Mouse (Mus musculus) liver, postnatal 0 days (tissue): ENCODE measurements around the gene Inafm1. TPM values are rescaled to one million over a fixed set of nuclear protein-coding genes. Genes with fewer than 3 reads are reported as not detected.

Source experiments
- ATAC-seq: fragments of 200-750 bp; cut with Nextera tagmentation; 2 replicates; pipeline ENCODE4 v1.8.0; 2017; ENCODE audit warnings: mild to moderate bottlenecking, moderate library complexity
- DNase-seq: peaks from one replicate; pipeline ENCODE4 v3.0.0-alpha.2; 2016
- H3K27ac ChIP-seq: fragments of 300-500 bp; sonication (generic); 2 replicates; pipeline ENCODE4 v1.5.1; 2014; ENCODE audit warnings: antibody characterized with exemption, moderate library complexity, mild to moderate bottlenecking, low read depth
- H3K27me3 ChIP-seq: fragments of 300-500 bp; sonication (generic); 2 replicates; pipeline ENCODE4 v1.6.1; 2014; ENCODE audit warnings: low read length, control low read depth, mixed read lengths; ENCODE audit not compliant: insufficient read depth
- H3K36me3 ChIP-seq: fragments of 300-500 bp; sonication (generic); replicated peaks from 2 replicates; pipeline ENCODE4 v1.6.1; 2014; ENCODE audit warnings: mild to moderate bottlenecking, control low read depth, low read length, moderate library complexity, mixed read lengths; ENCODE audit not compliant: insufficient read depth
- H3K4me1 ChIP-seq: fragments of 300-500 bp; sonication (generic); 2 replicates; pipeline ENCODE4 v1.6.1; 2014; ENCODE audit warnings: antibody characterized with exemption, mild to moderate bottlenecking, control low read depth; ENCODE audit not compliant: insufficient read depth
- H3K4me2 ChIP-seq: fragments of 300-500 bp; sonication (generic); 2 replicates; pipeline ENCODE4 v1.6.1; 2014; ENCODE audit warnings: low read depth, mild to moderate bottlenecking, low read length, moderate library complexity, mixed read lengths
- H3K4me3 ChIP-seq: fragments of 300-500 bp; sonication (generic); 2 replicates; pipeline ENCODE4 v1.5.1; 2014; ENCODE audit warnings: low read depth, low read length
- H3K9ac ChIP-seq: fragments of 300-500 bp; sonication (generic); replicated peaks from 2 replicates; pipeline ENCODE4 v1.6.1; 2014; ENCODE audit warnings: mild to moderate bottlenecking, moderate library complexity
- H3K9me3 ChIP-seq: fragments of 300-500 bp; sonication (generic); 2 replicates; pipeline ENCODE4 v1.6.1; 2016; ENCODE audit warnings: mild to moderate bottlenecking, control low read depth, low read length, mixed read lengths
- CTCF ChIP-seq: sonication (generic); IDR thresholded peaks from 2 replicates; pipeline ENCODE4 v1.5.1; 2016; ENCODE audit warnings: antibody characterized with exemption, low read depth
- EP300 ChIP-seq: IDR thresholded peaks from 2 replicates; pipeline ENCODE4 v1.6.1; 2016; ENCODE audit warnings: antibody characterized with exemption, low read depth, mild to moderate bottlenecking
- WGBS: fragments of 180-500 bp; shearing (Covaris S2); extraction: QIAGEN DNeasy Blood & Tissue Kit; methylation state at CpG from one replicate; pipeline ENCODE4 v1.1.7; 2014; ENCODE audit not compliant: insufficient replicate concordance; 5-methylcytosine and 5-hydroxymethylcytosine counted together
- polyA plus RNA-seq: library from polyadenylated mRNA; unstranded; fragments of >200 nt; fragmentation: Nextera tagmentation; extraction: Ambion mirVana; gene quantifications from 2 replicates; pipeline ENCODE4 v1.2.1, GENCODE M21; 2015

Inafm1 gene
- polyA plus RNA-seq, 1 experiment from 2014 or later = 7.5 TPM

DNA sequence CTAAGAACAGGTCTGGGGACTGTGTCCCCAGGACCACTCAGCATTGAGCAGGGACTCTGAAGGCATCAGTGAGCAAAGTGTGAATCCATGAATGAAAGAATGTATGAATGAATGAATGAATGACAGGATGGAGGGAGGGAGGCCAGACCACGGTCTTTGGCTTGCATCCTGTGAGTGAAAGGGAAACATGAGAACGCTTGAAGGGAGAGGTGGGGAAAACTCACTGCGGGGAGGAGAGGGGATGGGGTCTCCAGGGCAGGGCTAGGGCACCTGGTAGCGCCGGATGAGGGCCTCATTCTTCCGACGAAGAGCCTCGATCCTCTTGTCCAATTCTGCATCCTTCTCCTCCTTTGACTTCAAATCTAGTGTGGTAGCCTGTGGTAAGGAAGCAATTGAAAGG, 10.6 kb upstream of the Inafm1 start:
- peaks cover 46% of the 10 kb centered on the region for H3K36me3 ChIP-seq
- no peak overlapping the region for H3K4me2 ChIP-seq
- no peak for ATAC-seq
- DNase-seq = no peak
- H3K9ac ChIP-seq = no peak overlapping the region
- no peaks in the 10 kb centered on the region for H3K27me3 ChIP-seq
- 93% methylated on average over 8 of the region's 8 CpGs for WGBS
- no peak overlapping the region for H3K27ac ChIP-seq
- H3K4me3 ChIP-seq = no peak overlapping the region
- TF ChIP-seq CTCF (no peak), EP300 (no peak)
- H3K4me1 ChIP-seq = peaks cover 11% of the 10 kb centered on the region
- H3K9me3 ChIP-seq = no peaks in the 10 kb centered on the region

DNA sequence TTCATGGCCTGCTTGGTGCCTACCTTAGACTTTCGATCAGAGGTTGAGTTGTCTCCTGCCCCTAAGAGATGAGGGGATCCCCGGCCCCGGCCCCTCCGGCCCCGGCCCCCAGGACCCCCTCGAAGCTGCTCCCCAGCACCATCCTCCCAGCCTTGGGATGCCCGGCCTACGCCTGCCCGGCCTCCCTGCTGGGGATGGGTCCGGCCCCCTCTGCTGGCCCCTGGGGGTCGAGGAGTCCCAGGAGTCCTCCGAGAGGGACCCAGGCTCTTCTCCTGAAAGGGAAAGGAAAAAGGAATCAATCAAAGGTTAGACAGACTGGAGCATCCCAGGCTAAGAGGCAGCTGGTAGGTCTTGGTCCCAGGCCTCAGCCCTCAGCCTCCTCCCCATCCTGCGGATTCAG, 8.9 kb upstream of the Inafm1 start:
- Histone ChIP-seq H3K36me3 (peaks cover 52% of the 10 kb centered on the region), H3K9ac (no peak overlapping the region), H3K4me2 (no peak overlapping the region), H3K27ac (no peak overlapping the region), H3K9me3 (no peaks in the 10 kb centered on the region), H3K27me3 (no peaks in the 10 kb centered on the region), H3K4me1 (peaks cover 11% of the 10 kb centered on the region), H3K4me3 (no peak overlapping the region)
- TF ChIP-seq CTCF (no peak), EP300 (no peak)
- ATAC-seq = no peak
- WGBS = 91% methylated on average over 12 of the region's 13 CpGs
- DNase-seq = no peak

DNA sequence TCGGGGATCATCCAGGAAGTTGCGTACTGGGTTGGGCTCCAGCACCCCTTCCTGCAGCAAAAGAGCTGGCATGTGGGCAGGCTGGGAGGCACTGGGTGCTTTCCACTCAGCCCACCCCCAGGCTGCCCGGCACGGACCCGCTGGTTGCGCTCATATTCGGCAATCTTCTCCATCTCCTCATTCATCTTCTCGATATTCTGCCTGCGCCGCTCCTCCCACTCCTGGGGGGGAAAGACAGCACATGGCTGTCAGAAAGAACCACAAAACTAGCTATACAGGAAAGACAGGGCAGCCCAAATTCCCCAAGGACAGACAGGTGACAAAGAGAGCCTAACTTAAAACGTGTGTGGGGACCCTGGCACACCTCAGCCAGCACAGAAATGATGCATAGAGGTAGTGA, 7.3 kb upstream of the Inafm1 start:
- Histone ChIP-seq H3K4me2 (no peak overlapping the region), H3K36me3 (peaks cover 66% of the 10 kb centered on the region), H3K27me3 (no peaks in the 10 kb centered on the region), H3K4me1 (peaks cover 17% of the 10 kb centered on the region), H3K4me3 (no peak overlapping the region), H3K27ac (no peak overlapping the region), H3K9me3 (no peaks in the 10 kb centered on the region), H3K9ac (no peak overlapping the region)
- DNase-seq (no peak), ATAC-seq (no peak)
- TF ChIP-seq EP300 (no peak), CTCF (no peak)
- WGBS = 80% methylated on average over 11 of the region's 11 CpGs

DNA sequence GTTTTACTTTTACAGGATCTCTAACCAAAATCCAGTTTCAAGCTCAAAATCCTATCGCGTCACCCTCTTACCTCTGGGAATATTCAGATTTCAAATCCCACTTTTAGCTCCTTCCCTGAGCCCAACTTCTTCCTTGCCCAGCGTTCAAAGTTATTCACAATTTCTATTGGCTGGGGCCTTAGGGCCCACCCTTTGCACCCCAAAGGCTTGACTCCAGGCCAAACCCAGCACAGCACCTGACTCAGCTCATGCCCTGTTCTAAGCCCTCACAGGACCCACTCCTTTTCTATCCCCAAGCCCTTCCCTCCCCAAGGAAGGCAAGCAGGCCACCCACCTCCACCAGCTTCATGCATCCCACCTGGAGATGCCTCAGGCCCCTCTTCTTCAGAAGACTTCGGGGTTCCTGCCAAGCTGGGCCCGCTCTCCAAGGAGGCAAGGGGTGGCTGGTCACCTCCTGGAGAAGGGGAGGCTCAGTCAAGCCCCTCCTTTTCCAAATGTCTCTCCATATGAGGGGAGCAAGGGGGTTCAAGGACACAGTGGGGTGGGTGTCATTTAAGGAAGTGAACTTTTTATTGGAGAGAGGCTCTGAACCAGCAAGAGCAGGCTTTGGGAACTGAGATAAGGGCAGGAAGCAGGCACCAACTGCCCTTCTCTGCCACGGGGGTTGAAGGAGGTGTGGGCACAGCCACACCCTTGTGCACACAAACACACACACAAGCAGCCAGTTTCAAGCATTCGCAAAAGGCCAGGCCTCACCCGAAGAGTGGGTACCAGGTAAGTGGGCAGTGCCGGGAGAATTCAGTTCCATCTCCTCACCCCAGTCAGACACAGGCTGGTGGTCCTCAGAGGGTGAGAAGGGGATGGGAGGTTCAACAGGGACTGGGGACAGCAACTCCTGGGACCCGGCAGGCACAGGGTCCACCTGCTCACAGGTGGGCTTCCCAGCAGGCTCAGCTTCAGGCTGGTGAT, 1.8 kb upstream of the Inafm1 start:
- peaks cover 40% of the 10 kb centered on the region for H3K4me1 ChIP-seq
- peak overlapping the region; percentile 85; the same call in 1 of the 2 replicates for H3K4me3 ChIP-seq
- TF ChIP-seq CTCF (no peak), EP300 (peak; percentile 62; the same call in 1 of the 2 replicates)
- ATAC-seq (0 out of 2 replicates have a peak, but pooled peaks have one; percentile 7), DNase-seq (no peak)
- H3K4me2 ChIP-seq = peak overlapping the region; percentile 99
- H3K9me3 ChIP-seq = no peaks in the 10 kb centered on the region
- H3K27ac ChIP-seq = peak overlapping the region; percentile 98
- no peaks in the 10 kb centered on the region for H3K27me3 ChIP-seq
- peak overlapping the region; percentile 82 for H3K9ac ChIP-seq
- peaks cover 26% of the 10 kb centered on the region for H3K36me3 ChIP-seq
- WGBS = 50% methylated on average over 10 of the region's 10 CpGs

DNA sequence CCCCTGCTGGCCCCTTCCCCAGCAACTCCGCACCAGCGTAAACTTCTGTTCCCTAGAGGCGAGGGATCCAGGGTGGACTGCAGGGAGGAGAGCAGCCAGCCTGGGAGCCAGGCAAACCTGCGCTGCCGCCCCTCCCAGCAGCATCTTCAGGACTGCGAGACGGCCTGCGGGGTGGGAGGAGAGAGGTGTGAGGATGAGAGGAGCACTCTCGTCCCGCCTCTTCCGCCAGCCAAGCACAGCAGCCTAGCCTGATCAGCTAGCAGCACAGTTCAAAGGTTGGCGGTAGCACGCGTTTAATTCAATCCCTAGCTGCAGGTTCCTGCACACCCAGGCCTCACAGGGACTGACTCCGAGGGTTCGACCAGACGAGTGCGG, 336 bp upstream of the Inafm1 start:
- Histone ChIP-seq H3K9me3 (no peaks in the 10 kb centered on the region), H3K9ac (peak overlapping the region; percentile 82), H3K4me3 (peak overlapping the region; percentile 85), H3K27ac (peak overlapping the region; percentile 98), H3K36me3 (peaks cover 21% of the 10 kb centered on the region), H3K4me2 (peak overlapping the region; percentile 99), H3K27me3 (no peaks in the 10 kb centered on the region), H3K4me1 (peaks cover 40% of the 10 kb centered on the region)
- DNase-seq (peak; percentile 84), ATAC-seq (peak; percentile 78)
- TF ChIP-seq EP300 (no peak; the same call in 1 of the 2 replicates), CTCF (no peak)
- under 1% methylated on average over 18 of the region's 18 CpGs for WGBS

DNA sequence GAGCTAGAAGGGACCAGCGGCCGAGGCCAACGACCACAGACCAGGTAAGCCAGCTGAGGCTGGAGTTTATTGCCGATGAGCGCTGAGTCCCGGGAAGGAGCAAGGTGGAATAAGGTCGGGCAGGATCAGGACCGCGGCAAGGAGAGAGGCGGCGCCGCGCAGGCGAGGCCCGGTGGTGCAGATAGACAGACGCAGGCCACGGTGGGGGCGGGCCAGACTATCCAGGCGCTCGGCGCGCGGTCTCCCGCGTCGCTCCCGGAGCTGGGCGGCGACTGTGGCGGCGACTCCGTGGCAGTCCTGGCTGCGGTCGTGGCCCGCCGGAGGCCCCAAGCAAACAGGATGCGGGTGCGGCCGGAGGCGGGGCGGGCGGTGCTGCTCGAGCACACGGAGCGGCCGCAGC, 736 bp downstream of the Inafm1 start:
- Histone ChIP-seq H3K36me3 (peaks cover 16% of the 10 kb centered on the region), H3K4me3 (peak overlapping the region; percentile 85), H3K27me3 (no peaks in the 10 kb centered on the region), H3K27ac (peak overlapping the region; percentile 98), H3K9me3 (no peaks in the 10 kb centered on the region), H3K4me1 (peaks cover 40% of the 10 kb centered on the region), H3K9ac (peak overlapping the region; percentile 82), H3K4me2 (peak overlapping the region; percentile 99)
- WGBS = 4% methylated on average over 34 of the region's 46 CpGs
- DNase-seq = peak; percentile 89
- TF ChIP-seq CTCF (peak; percentile 47), EP300 (no peak)
- ATAC-seq = peak; percentile 76
